Mouse (Mus musculus) CH12.LX (cell line): ENCODE measurements around the gene Baiap2l1. TPM values are rescaled to one million over a fixed set of nuclear protein-coding genes. Genes with fewer than 3 reads are reported as not detected.

Experiments
- DNase-seq: peaks from one replicate; pipeline ENCODE4 v3.0.0-alpha.2; 2013; ENCODE audit errors: extremely low read depth
- H3K27ac ChIP-seq: 2 replicates; pipeline ENCODE4 v1.5.1; 2012; ENCODE audit warnings: low read depth, mild to moderate bottlenecking, control low read depth, moderate library complexity; ENCODE audit not compliant: insufficient read depth
- H3K27me3 ChIP-seq: replicated peaks from 2 replicates; pipeline ENCODE3; 2012; ENCODE audit warnings: inconsistent platforms
- H3K36me3 ChIP-seq, 2 experiments: replicated peaks in 1 of 2; 2 replicates each; pipeline versions ENCODE3 to v1.6.1; 2012; ENCODE audit warnings: inconsistent platforms in 1 of 2, low read length in 1 of 2, mild to moderate bottlenecking in 1 of 2, mixed read lengths in 1 of 2, moderate library complexity in 1 of 2; ENCODE audit not compliant: control insufficient read depth in 1 of 2, insufficient read depth in 1 of 2
- H3K4me1 ChIP-seq, 2 experiments: 2 replicates each; pipeline ENCODE4 v1.6.1; 2012; ENCODE audit warnings: inconsistent platforms in 1 of 2, moderate library complexity in 1 of 2; ENCODE audit not compliant: insufficient read depth in 2 of 2, control insufficient read depth in 1 of 2
- H3K4me2 ChIP-seq: 2 replicates; pipeline ENCODE4 v1.6.1; 2012; ENCODE audit warnings: low read depth, mild to moderate bottlenecking, control low read depth; ENCODE audit not compliant: poor library complexity, insufficient read depth, severe bottlenecking
- H3K4me3 ChIP-seq, 3 experiments: fragments of 150-350 bp in 1 of 3; sonication (generic) in 1 of 3; replicated peaks in 1 of 3; 2 replicates each; pipeline versions ENCODE3 to v1.5.1; 2011 to 2012; ENCODE audit warnings: low read depth in 2 of 3, low read length in 2 of 3, mild to moderate bottlenecking in 2 of 3, moderate library complexity in 2 of 3, control low read depth in 1 of 3, improper control_type of control experiment in 1 of 3, inconsistent platforms in 1 of 3, mixed read lengths in 1 of 3; ENCODE audit not compliant: poor library complexity in 1 of 3
- H3K79me2 ChIP-seq: replicated peaks from 2 replicates; pipeline ENCODE4 v1.6.1; 2012; ENCODE audit warnings: mild to moderate bottlenecking, moderate library complexity; ENCODE audit not compliant: control insufficient read depth, poor library complexity, insufficient read depth, severe bottlenecking; ENCODE audit errors: extremely low read depth
- H3K9ac ChIP-seq: 2 replicates; pipeline ENCODE4 v1.6.1; 2012; ENCODE audit warnings: low read depth, mild to moderate bottlenecking, control low read depth, moderate library complexity; ENCODE audit not compliant: insufficient read depth
- H3K9me3 ChIP-seq: replicated peaks from 2 replicates; pipeline ENCODE3; 2012; ENCODE audit warnings: low read length, inconsistent platforms, mixed read lengths
- CHD2 ChIP-seq: IDR thresholded peaks from 2 replicates; pipeline ENCODE4 v1.6.1; 2011; ENCODE audit warnings: low read length, improper control_type of control experiment
- CTCF ChIP-seq, 2 experiments: IDR thresholded peaks in 1 of 2; conservative IDR thresholded peaks in 1 of 2; 2 replicates each; pipeline ENCODE4 v1.5.1; 2011 to 2012; ENCODE audit warnings: low read depth in 2 of 2, low read length in 2 of 2, improper control_type of control experiment in 1 of 2, inconsistent platforms in 1 of 2, mild to moderate bottlenecking in 1 of 2, moderate library complexity in 1 of 2
- ELF1 ChIP-seq: IDR thresholded peaks from 2 replicates; pipeline ENCODE4 v1.6.1; 2014; ENCODE audit warnings: low read depth, mild to moderate bottlenecking, inconsistent platforms, low read length, improper control_type of control experiment
- MAFK ChIP-seq: IDR thresholded peaks from 2 replicates; pipeline ENCODE4 v1.6.1; 2011; ENCODE audit warnings: low read length, improper control_type of control experiment; ENCODE audit not compliant: insufficient replicate concordance
- MAZ ChIP-seq: IDR thresholded peaks from 2 replicates; pipeline ENCODE4 v1.6.1; 2012; ENCODE audit warnings: low read depth, mild to moderate bottlenecking, inconsistent platforms, low read length, improper control_type of control experiment, moderate library complexity
- MEF2A ChIP-seq: IDR thresholded peaks from 2 replicates; pipeline ENCODE4 v1.6.1; 2014; ENCODE audit warnings: low read depth, mild to moderate bottlenecking, inconsistent platforms, low read length, improper control_type of control experiment, borderline replicate concordance
- MXI1 ChIP-seq: IDR thresholded peaks from 2 replicates; pipeline ENCODE4 v1.6.1; 2011; ENCODE audit warnings: mild to moderate bottlenecking, low read depth, low read length, improper control_type of control experiment
- NELFE ChIP-seq: IDR thresholded peaks from 2 replicates; pipeline ENCODE4 v1.6.1; 2011; ENCODE audit warnings: low read depth, low read length, improper control_type of control experiment
- NRF1 ChIP-seq: IDR thresholded peaks from 2 replicates; pipeline ENCODE4 v1.6.1; 2014; ENCODE audit warnings: low read depth, mild to moderate bottlenecking, inconsistent platforms, low read length, improper control_type of control experiment, moderate library complexity
- PAX5 ChIP-seq: IDR thresholded peaks from 2 replicates; pipeline ENCODE4 v1.6.1; 2012; ENCODE audit warnings: low read length, inconsistent platforms, mixed read lengths
- POLR2A ChIP-seq: IDR thresholded peaks from 2 replicates; pipeline ENCODE4 v1.6.1; 2011; ENCODE audit warnings: low read depth, mild to moderate bottlenecking, improper control_type of control experiment, low read length
- RAD21 ChIP-seq: IDR thresholded peaks from 2 replicates; pipeline ENCODE4 v1.6.1; 2011; ENCODE audit warnings: low read depth, mild to moderate bottlenecking, low read length, improper control_type of control experiment, moderate library complexity
- SIN3A ChIP-seq: IDR thresholded peaks from 2 replicates; pipeline ENCODE4 v1.6.1; 2012; ENCODE audit warnings: low read length, improper control_type of control experiment, inconsistent platforms
- SMC3 ChIP-seq: IDR thresholded peaks from 2 replicates; pipeline ENCODE4 v1.6.1; 2011; ENCODE audit warnings: low read depth, low read length, improper control_type of control experiment
- USF1 ChIP-seq: IDR thresholded peaks from 2 replicates; pipeline ENCODE4 v1.6.1; 2014; ENCODE audit warnings: low read depth, mild to moderate bottlenecking, inconsistent platforms, low read length, improper control_type of control experiment
- USF2 ChIP-seq: conservative IDR thresholded peaks from 2 replicates; pipeline ENCODE4 v1.6.1; 2011; ENCODE audit warnings: low read depth, low read length, improper control_type of control experiment
- ZNF384 ChIP-seq: IDR thresholded peaks from 2 replicates; pipeline ENCODE4 v1.6.1; 2012; ENCODE audit warnings: low read depth, low read length, improper control_type of control experiment, inconsistent platforms
- dilution Hi-C: fragments of 300-500 bp; cut with MboI; formaldehyde crosslinking; loops from 2 replicates; pipeline ENCODE4 v1.14.3; 2020; ENCODE audit warnings: low sequenced_read_pairs; ENCODE audit not compliant: extremely low pct_unique_long_range_greater_than_20kb, extremely low pct_ligation_motif_present
- in situ Hi-C: fragments of 300-500 bp; cut with MboI; formaldehyde crosslinking; loops from 3 replicates; pipeline ENCODE4 v1.14.3; 2019; ENCODE audit warnings: low sequenced_read_pairs, low pct_ligation_motif_present, low pct_unique_long_range_greater_than_20kb, mixed read lengths
- polyA plus RNA-seq: library from polyadenylated mRNA; unstranded; fragments of >175 nt; gene quantifications from 2 replicates; pipeline ENCODE4 v1.2.1, GENCODE M21; 2012; ENCODE audit warnings: low read depth; ENCODE audit not compliant: insufficient read length
- total RNA-seq, 2 experiments: library from RNA; depleted of rRNA; stranded (reverse); fragments of 300-350 nt in 1 of 2; fragments of >200 nt in 1 of 2; gene quantifications; 2 replicates each; pipeline ENCODE4 v1.2.3; 2012 to 2014

The Baiap2l1 gene
- total and polyA plus RNA-seq, 3 experiments: 0.04 to 0.40 (median 0.11) TPM

DNA sequence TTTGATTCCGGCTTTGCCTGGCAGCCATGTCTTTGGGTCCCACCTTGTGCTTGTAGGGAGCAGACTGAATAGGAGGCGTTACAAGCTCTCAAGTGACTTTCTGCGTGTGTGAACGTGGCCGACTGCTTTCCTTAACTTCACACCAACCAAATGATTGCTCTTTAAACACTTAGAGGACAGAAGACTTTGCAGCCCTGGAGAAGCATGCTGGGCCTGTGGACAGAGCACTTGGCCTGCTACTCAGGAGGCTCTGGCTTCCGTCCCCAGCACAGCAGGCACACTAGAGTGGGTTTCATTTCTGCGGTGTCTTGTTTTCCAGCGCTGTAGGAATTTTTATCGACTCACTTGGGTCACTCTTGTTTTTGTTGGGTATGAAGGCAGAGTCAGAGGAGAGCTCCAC, 94.8 kb downstream of the Baiap2l1 start:
- dilution Hi-C loops: no loop called here
- peaks cover 8 to 88% of the 10 kb centered on the region in 2 experiments for H3K36me3 ChIP-seq

DNA sequence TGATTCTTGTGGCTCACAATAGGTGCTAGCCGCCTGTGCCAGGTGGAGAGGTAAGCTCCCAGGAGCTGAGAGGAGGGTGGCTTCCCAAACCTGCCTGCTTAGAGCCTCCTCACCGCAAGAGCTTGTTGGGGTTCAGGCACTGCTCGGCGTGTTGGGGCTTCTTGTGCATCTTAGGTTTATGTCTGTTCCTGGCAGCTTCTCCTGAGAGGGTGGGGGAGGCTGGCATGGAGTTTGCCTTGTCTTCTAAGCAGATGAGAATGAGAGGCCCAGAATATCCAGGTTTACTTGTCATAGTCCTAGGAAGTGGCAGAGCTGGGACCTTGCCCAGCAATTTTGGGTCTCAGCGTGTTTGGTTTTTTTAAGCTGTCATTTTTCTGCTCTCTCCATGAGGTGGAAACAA, 96.1 kb downstream of the Baiap2l1 start:
- in situ Hi-C loops: no loop called here
- peaks cover 8 to 89% of the 10 kb centered on the region in 2 experiments for H3K36me3 ChIP-seq
- H3K27ac ChIP-seq: no peak overlapping the region
- no peak overlapping the region for H3K9ac ChIP-seq
- peaks cover 3 to 46% of the 10 kb centered on the region in 2 experiments; a peak in 3 of 4 replicates for H3K4me1 ChIP-seq
- H3K79me2 ChIP-seq: no peaks in the 10 kb centered on the region
- TF ChIP-seq SMC3: no peak
- no peak for TF ChIP-seq MAZ
- TF ChIP-seq MXI1: no peak
- TF ChIP-seq POLR2A: no peak
- TF ChIP-seq RAD21: no peak
- TF ChIP-seq CTCF (conservative IDR thresholded peaks at IDR 0.05 in 1 of 2, IDR thresholded peaks at IDR 0.05 in 1 of 2; ENCODE audit: low read depth in 2 of 2, low read length in 2 of 2): no peak
- no peaks in the 10 kb centered on the region for H3K27me3 ChIP-seq
- no peaks in the 10 kb centered on the region for H3K9me3 ChIP-seq
- dilution Hi-C loops: no loop called here
- no peak overlapping the region for H3K4me2 ChIP-seq
- H3K4me3 ChIP-seq: no peak overlapping the region
- no peak for DNase-seq

More for the DNA sequence above, 94.8 kb downstream of the Baiap2l1 start:
- Histone ChIP-seq H3K4me3 (no peak overlapping the region), H3K4me1 (peaks cover 3 to 38% of the 10 kb centered on the region in 2 experiments; a peak in 3 of 4 replicates), H3K27me3 (no peaks in the 10 kb centered on the region), H3K27ac (no peak overlapping the region), H3K9ac (no peak overlapping the region), H3K4me2 (no peak overlapping the region), H3K79me2 (no peaks in the 10 kb centered on the region), H3K9me3 (no peaks in the 10 kb centered on the region)
- no peak for DNase-seq
- in situ Hi-C loops: no loop called here
- TF ChIP-seq NRF1: no peak
- TF ChIP-seq CHD2: no peak
- no peak for TF ChIP-seq NELFE
- TF ChIP-seq ELF1: no peak
- TF ChIP-seq ZNF384: no peak
- no peak for TF ChIP-seq SIN3A
- TF ChIP-seq MEF2A: no peak
- TF ChIP-seq PAX5: no peak
- no peak for TF ChIP-seq USF1
- no peak for TF ChIP-seq MAFK
- TF ChIP-seq SMC3: no peak
- TF ChIP-seq USF2: no peak
